Mouse (Mus musculus): ENCODE measurements at regions not wholly inside any gene's neighbourhood (a gene's known extent, or its start where the extent isn't known, plus 50 kb on each side); places are given as distances from the start of the nearest gene placed in this dataset.

- Histone ChIP-seq H3K79me2 (replicated peaks; ENCODE audit: control insufficient read depth, extremely low read depth, insufficient read depth, poor library complexity, severe bottlenecking) (no peaks in the 10 kb centered on the region), H3K4me2 (ENCODE audit: insufficient read depth, low read depth, poor library complexity, severe bottlenecking) (no peak overlapping the region), H3K36me3 (replicated peaks in 1 of 2; ENCODE audit: control insufficient read depth in 1 of 2, insufficient read depth in 1 of 2, low read length in 1 of 2) (no peaks in the 10 kb centered on the region), H3K4me1 (ENCODE audit: control insufficient read depth in 1 of 2, insufficient read depth in 2 of 2) (peaks cover 3 to 18% of the 10 kb centered on the region in 2 experiments), H3K9ac (ENCODE audit: insufficient read depth, low read depth) (no peak overlapping the region), H3K27ac (ENCODE audit: insufficient read depth, low read depth) (no peak overlapping the region), H3K4me3 (replicated peaks in 1 of 3; ENCODE audit: low read depth in 2 of 3, low read length in 2 of 3, poor library complexity in 1 of 3) (no peak overlapping the region), H3K27me3 (replicated peaks) (no peaks in the 10 kb centered on the region), H3K9me3 (replicated peaks; ENCODE audit: low read length) (no peaks in the 10 kb centered on the region)
- no peak for DNase-seq (ENCODE audit: extremely low read depth)
- no peak for TF ChIP-seq POLR2AphosphoS2 (IDR thresholded peaks at IDR 0.05; ENCODE audit: low read depth, low read length)
- TF ChIP-seq JUN (IDR thresholded peaks at IDR 0.05; ENCODE audit: insufficient read depth, low read depth, low read length): no peak
- TF ChIP-seq JUND (conservative IDR thresholded peaks at IDR 0.05; ENCODE audit: low read depth, low read length): no peak
- no peak for TF ChIP-seq RAD21 (IDR thresholded peaks at IDR 0.05; ENCODE audit: low read depth, low read length)
- no peak for TF ChIP-seq BHLHE40 (IDR thresholded peaks at IDR 0.05; ENCODE audit: low read depth, low read length)
- no peak for TF ChIP-seq GABPA (IDR thresholded peaks at IDR 0.05; ENCODE audit: insufficient replicate concordance, low read depth, low read length)
- TF ChIP-seq CHD2 (IDR thresholded peaks at IDR 0.05; ENCODE audit: low read length): no peak
- no peak for TF ChIP-seq HCFC1 (IDR thresholded peaks at IDR 0.05; ENCODE audit: low read depth, low read length)
- no peak for TF ChIP-seq NRF1 (IDR thresholded peaks at IDR 0.05; ENCODE audit: low read depth, low read length)
- no peak for TF ChIP-seq CTCF (conservative IDR thresholded peaks at IDR 0.05 in 1 of 2, IDR thresholded peaks at IDR 0.05 in 1 of 2; ENCODE audit: low read depth in 2 of 2, low read length in 2 of 2)
- no peak for TF ChIP-seq TBP (conservative IDR thresholded peaks at IDR 0.05; ENCODE audit: low read depth, low read length)
- TF ChIP-seq ZNF384 (IDR thresholded peaks at IDR 0.05; ENCODE audit: low read depth, low read length): no peak
- TF ChIP-seq USF1 (IDR thresholded peaks at IDR 0.05; ENCODE audit: low read depth, low read length): no peak
- TF ChIP-seq MAX (IDR thresholded peaks at IDR 0.05; ENCODE audit: low read length): no peak
- TF ChIP-seq TCF12 (IDR thresholded peaks at IDR 0.05; ENCODE audit: low read depth, low read length): no peak
- TF ChIP-seq POLR2A (IDR thresholded peaks at IDR 0.05; ENCODE audit: low read depth, low read length): no peak
- no peak for TF ChIP-seq MEF2A (IDR thresholded peaks at IDR 0.05; ENCODE audit: borderline replicate concordance, low read depth, low read length)
- TF ChIP-seq ZMIZ1 (IDR thresholded peaks at IDR 0.05; ENCODE audit: low read depth, low read length): no peak
- dilution Hi-C loops (cut with MboI; ENCODE audit: extremely low pct_ligation_motif_present, extremely low pct_unique_long_range_greater_than_20kb, low sequenced_read_pairs): no loop called here
- in situ Hi-C loops (cut with MboI; ENCODE audit: low pct_ligation_motif_present, low pct_unique_long_range_greater_than_20kb, low sequenced_read_pairs): no loop called here
These were observed 145.9 kb downstream of the Cd55b start for GRCm38 (mm10) chr1:130276885-130277284.

- no peaks in the 10 kb centered on the region for H3K27me3 ChIP-seq (replicated peaks)
- in situ Hi-C loops (cut with MboI; ENCODE audit: low pct_ligation_motif_present, low pct_unique_long_range_greater_than_20kb, low sequenced_read_pairs) (no loop called here), dilution Hi-C loops (cut with MboI; ENCODE audit: extremely low pct_ligation_motif_present, extremely low pct_unique_long_range_greater_than_20kb, low sequenced_read_pairs) (no loop called here)
- H3K4me2 ChIP-seq (ENCODE audit: insufficient read depth, low read depth, poor library complexity, severe bottlenecking): no peak overlapping the region
- no peak overlapping the region for H3K27ac ChIP-seq (ENCODE audit: insufficient read depth, low read depth)
- DNase-seq (ENCODE audit: extremely low read depth): no peak
- H3K4me3 ChIP-seq (replicated peaks in 1 of 3; ENCODE audit: low read depth in 2 of 3, low read length in 2 of 3, poor library complexity in 1 of 3): no peak overlapping the region
- H3K4me1 ChIP-seq (ENCODE audit: control insufficient read depth in 1 of 2, insufficient read depth in 2 of 2): peaks cover 3 to 18% of the 10 kb centered on the region in 2 experiments
- H3K36me3 ChIP-seq (replicated peaks in 1 of 2; ENCODE audit: control insufficient read depth in 1 of 2, insufficient read depth in 1 of 2, low read length in 1 of 2): no peaks in the 10 kb centered on the region
- TF ChIP-seq USF2 (conservative IDR thresholded peaks at IDR 0.05; ENCODE audit: low read depth, low read length): no peak
- no peak for TF ChIP-seq MXI1 (IDR thresholded peaks at IDR 0.05; ENCODE audit: low read depth, low read length)
- TF ChIP-seq SIN3A (IDR thresholded peaks at IDR 0.05; ENCODE audit: low read length): no peak
- no peak for TF ChIP-seq SMC3 (IDR thresholded peaks at IDR 0.05; ENCODE audit: low read depth, low read length)
- no peak for TF ChIP-seq ZNF384 (IDR thresholded peaks at IDR 0.05; ENCODE audit: low read depth, low read length)
- TF ChIP-seq ZMIZ1 (IDR thresholded peaks at IDR 0.05; ENCODE audit: low read depth, low read length): no peak
- TF ChIP-seq TBP (conservative IDR thresholded peaks at IDR 0.05; ENCODE audit: low read depth, low read length): no peak
- TF ChIP-seq CHD2 (IDR thresholded peaks at IDR 0.05; ENCODE audit: low read length): no peak
- no peak for TF ChIP-seq ELF1 (IDR thresholded peaks at IDR 0.05; ENCODE audit: low read depth, low read length)
- no peak for TF ChIP-seq MAZ (IDR thresholded peaks at IDR 0.05; ENCODE audit: low read depth, low read length)
- TF ChIP-seq TCF12 (IDR thresholded peaks at IDR 0.05; ENCODE audit: low read depth, low read length): no peak
- no peak for TF ChIP-seq ZC3H11A (IDR thresholded peaks at IDR 0.05; ENCODE audit: low read depth, low read length)
- TF ChIP-seq CTCF (conservative IDR thresholded peaks at IDR 0.05 in 1 of 2, IDR thresholded peaks at IDR 0.05 in 1 of 2; ENCODE audit: low read depth in 2 of 2, low read length in 2 of 2): no peak
- no peak for TF ChIP-seq PAX5 (IDR thresholded peaks at IDR 0.05; ENCODE audit: low read length)
- TF ChIP-seq POLR2A (IDR thresholded peaks at IDR 0.05; ENCODE audit: low read depth, low read length): no peak
- no peak for TF ChIP-seq ZKSCAN1 (IDR thresholded peaks at IDR 0.05; ENCODE audit: borderline replicate concordance, low read depth, low read length)
- no peak for TF ChIP-seq MYC (IDR thresholded peaks at IDR 0.05; ENCODE audit: low read depth, low read length)
- H3K79me2 ChIP-seq (replicated peaks; ENCODE audit: control insufficient read depth, extremely low read depth, insufficient read depth, poor library complexity, severe bottlenecking): no peaks in the 10 kb centered on the region
- H3K9ac ChIP-seq (ENCODE audit: insufficient read depth, low read depth): no peak overlapping the region
- no peaks in the 10 kb centered on the region for H3K9me3 ChIP-seq (replicated peaks; ENCODE audit: low read length)
These were observed 146.8 kb downstream of the Cd55b start for GRCm38 (mm10) chr1:130276005-130276404.
